Mouse (Mus musculus) small intestine, adult 2 months (tissue): ENCODE data around the gene Slc25a36. TPM values are rescaled to one million over a fixed set of nuclear protein-coding genes. Genes with fewer than 3 reads are reported as not detected.
A peak's percentile ranks its signal among the peaks of the same experiment; 100 is the strongest.

Experiments
- H3K27ac ChIP-seq: fragments of 200-500 bp; 2 replicates; pipeline ENCODE4 v1.5.1; 2012; ENCODE audit warnings: low read depth, low read length, control low read depth, inconsistent platforms; ENCODE audit not compliant: insufficient read depth
- H3K27me3 ChIP-seq: fragments of 200-500 bp; 2 replicates; pipeline ENCODE4 v1.6.1; 2012; ENCODE audit warnings: mild to moderate bottlenecking, moderate library complexity, low read length, inconsistent platforms; ENCODE audit not compliant: control insufficient read depth, insufficient read depth
- H3K36me3 ChIP-seq: fragments of 200-500 bp; 2 replicates; pipeline ENCODE4 v1.6.1; 2012; ENCODE audit warnings: mild to moderate bottlenecking, low read length, control low read depth, inconsistent platforms; ENCODE audit not compliant: control insufficient read depth, insufficient read depth
- H3K4me1 ChIP-seq: fragments of 200-500 bp; 2 replicates; pipeline ENCODE4 v1.6.1; 2012; ENCODE audit warnings: low read length, inconsistent platforms, mixed read lengths; ENCODE audit not compliant: control insufficient read depth, insufficient read depth, insufficient read length
- H3K4me3 ChIP-seq: fragments of 200-500 bp; 2 replicates; pipeline ENCODE4 v1.5.1; 2012; ENCODE audit warnings: low read depth, mild to moderate bottlenecking, control low read depth, inconsistent platforms, low read length, moderate library complexity
- CTCF ChIP-seq: fragments of 200-500 bp; IDR thresholded peaks from 2 replicates; pipeline ENCODE4 v1.5.1; 2012; ENCODE audit warnings: low read depth, mild to moderate bottlenecking, control low read depth, inconsistent platforms, low read length, moderate library complexity, mixed read lengths; ENCODE audit not compliant: insufficient replicate concordance, insufficient read length; ENCODE audit errors: extremely low read depth
- POLR2A ChIP-seq: fragments of 200-500 bp; IDR thresholded peaks from 2 replicates; pipeline ENCODE4 v1.6.1; 2012; ENCODE audit warnings: low read depth, mild to moderate bottlenecking, control low read depth, inconsistent platforms, low read length, moderate library complexity
- whole genome bisulfite sequencing: fragments of 180-500 bp; shearing (Covaris S2); methylation state at CpG from one replicate; pipeline ENCODE4 v1.1.7; 2018; 5-methylcytosine and 5-hydroxymethylcytosine counted together
- polyA plus RNA-seq: library from polyadenylated mRNA; depleted of rRNA; stranded (reverse); fragments of >200 nt; gene quantifications from 2 replicates; pipeline ENCODE4 v1.2.3, GENCODE M21; 2012

Slc25a36 gene
- polyA plus RNA-seq, 1 experiment = 15.6 TPM

DNA sequence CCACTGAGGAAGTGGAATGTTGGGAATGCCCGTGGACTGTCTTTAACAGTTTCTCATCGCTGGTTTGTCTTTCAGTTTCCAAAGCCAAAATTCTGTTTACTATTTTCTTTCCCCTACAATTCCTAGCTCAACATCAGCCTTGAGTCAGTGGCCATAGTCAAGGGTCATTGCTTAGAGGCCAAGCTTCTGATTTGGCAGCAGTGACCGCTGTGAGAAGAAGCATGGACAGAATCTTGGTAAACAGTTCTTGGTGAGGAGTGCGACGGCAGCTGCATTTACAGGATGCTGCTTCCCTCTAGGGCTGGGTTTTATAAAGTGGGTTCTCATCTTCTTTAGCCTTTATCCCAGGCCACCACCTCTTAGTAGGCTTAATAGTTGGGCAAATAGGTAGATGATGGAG lies 19.0 kb upstream of the Slc25a36 start:
- H3K27ac ChIP-seq = no peak overlapping the region
- no peaks in the 10 kb centered on the region for H3K27me3 ChIP-seq
- no peak overlapping the region for H3K4me3 ChIP-seq
- H3K36me3 ChIP-seq = no peaks in the 10 kb centered on the region
- TF ChIP-seq CTCF (no peak), POLR2A (no peak)
- H3K4me1 ChIP-seq = peaks cover 7% of the 10 kb centered on the region; the same call in 1 of the 2 replicates
- WGBS = 84% methylated on average over 5 of the region's 5 CpGs

- WGBS = 19% methylated on average over 23 of the region's 23 CpGs
- Histone ChIP-seq H3K27me3 (no peaks in the 10 kb centered on the region), H3K36me3 (no peaks in the 10 kb centered on the region), H3K4me3 (peak overlapping the region; percentile 37), H3K27ac (peak overlapping the region; percentile 50), H3K4me1 (peaks cover 3% of the 10 kb centered on the region; the same call in 1 of the 2 replicates)
- TF ChIP-seq POLR2A (no peak), CTCF (no peak)
Measured at GRCm38 (mm10) chr9:97123934-97124692, 13.2 kb upstream of the Slc25a36 start.

DNA sequence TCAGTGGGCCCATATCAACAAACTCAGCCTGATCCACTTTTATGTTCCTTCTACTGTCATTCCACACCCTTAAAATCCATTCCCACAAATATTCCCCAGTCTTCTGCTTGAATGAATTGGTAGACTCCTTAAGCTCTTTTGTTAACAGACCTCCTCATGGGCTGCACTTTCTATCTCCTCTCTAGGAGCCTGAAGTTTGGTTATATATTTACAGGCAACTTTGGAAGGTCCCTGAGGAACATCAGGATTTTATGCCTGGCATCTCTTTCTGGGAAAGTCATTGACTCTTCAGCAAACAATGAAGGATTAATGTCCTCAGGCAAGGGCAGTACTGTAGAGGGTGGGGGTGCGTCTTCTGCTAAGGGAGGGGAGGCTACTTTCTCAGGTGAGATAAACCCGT lies 10.5 kb upstream of the Slc25a36 start:
- no peaks in the 10 kb centered on the region for H3K27me3 ChIP-seq
- TF ChIP-seq POLR2A = no peak
- TF ChIP-seq CTCF = no peak
- peaks cover 9% of the 10 kb centered on the region; the same call in 1 of the 2 replicates for H3K4me1 ChIP-seq
- H3K4me3 ChIP-seq = no peak overlapping the region
- WGBS = 84% methylated on average over 2 of the region's 2 CpGs
- H3K36me3 ChIP-seq = no peaks in the 10 kb centered on the region
- H3K27ac ChIP-seq = no peak overlapping the region

- Histone ChIP-seq H3K4me3 (no peak overlapping the region), H3K36me3 (no peaks in the 10 kb centered on the region), H3K27ac (no peak overlapping the region), H3K27me3 (no peaks in the 10 kb centered on the region), H3K4me1 (peaks cover 6% of the 10 kb centered on the region; the same call in 1 of the 2 replicates)
- no peak for TF ChIP-seq POLR2A
- TF ChIP-seq CTCF = no peak
- WGBS = 94% methylated on average over 10 of the region's 10 CpGs
Measured at GRCm38 (mm10) chr9:97114271-97114670, 3.3 kb upstream of the Slc25a36 start.

DNA sequence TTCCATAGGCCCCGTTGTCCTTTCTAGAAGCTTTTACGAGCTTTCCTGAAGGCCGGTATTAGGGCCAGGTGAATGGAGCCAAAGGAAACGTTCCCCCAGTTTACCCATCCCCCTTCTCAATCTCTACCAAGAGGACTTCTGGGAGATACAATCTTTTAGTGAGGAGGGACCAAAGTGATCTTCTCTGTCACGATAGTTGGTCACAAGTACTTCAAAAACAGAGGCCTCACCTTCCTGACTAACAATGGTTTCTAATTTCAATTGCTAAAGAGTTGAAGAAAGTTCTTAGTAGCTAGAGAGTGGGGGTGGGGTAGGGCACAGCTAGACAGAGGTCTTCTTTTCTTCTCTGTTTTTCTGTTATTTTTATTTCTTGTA lies 2.6 kb upstream of the Slc25a36 start:
- H3K4me3 ChIP-seq = no peak overlapping the region
- peaks cover 6% of the 10 kb centered on the region; the same call in 1 of the 2 replicates for H3K4me1 ChIP-seq
- no peaks in the 10 kb centered on the region for H3K36me3 ChIP-seq
- 65% methylated on average over 5 of the region's 5 CpGs for WGBS
- no peak overlapping the region for H3K27ac ChIP-seq
- H3K27me3 ChIP-seq = no peaks in the 10 kb centered on the region
- TF ChIP-seq POLR2A (no peak), CTCF (no peak)

DNA sequence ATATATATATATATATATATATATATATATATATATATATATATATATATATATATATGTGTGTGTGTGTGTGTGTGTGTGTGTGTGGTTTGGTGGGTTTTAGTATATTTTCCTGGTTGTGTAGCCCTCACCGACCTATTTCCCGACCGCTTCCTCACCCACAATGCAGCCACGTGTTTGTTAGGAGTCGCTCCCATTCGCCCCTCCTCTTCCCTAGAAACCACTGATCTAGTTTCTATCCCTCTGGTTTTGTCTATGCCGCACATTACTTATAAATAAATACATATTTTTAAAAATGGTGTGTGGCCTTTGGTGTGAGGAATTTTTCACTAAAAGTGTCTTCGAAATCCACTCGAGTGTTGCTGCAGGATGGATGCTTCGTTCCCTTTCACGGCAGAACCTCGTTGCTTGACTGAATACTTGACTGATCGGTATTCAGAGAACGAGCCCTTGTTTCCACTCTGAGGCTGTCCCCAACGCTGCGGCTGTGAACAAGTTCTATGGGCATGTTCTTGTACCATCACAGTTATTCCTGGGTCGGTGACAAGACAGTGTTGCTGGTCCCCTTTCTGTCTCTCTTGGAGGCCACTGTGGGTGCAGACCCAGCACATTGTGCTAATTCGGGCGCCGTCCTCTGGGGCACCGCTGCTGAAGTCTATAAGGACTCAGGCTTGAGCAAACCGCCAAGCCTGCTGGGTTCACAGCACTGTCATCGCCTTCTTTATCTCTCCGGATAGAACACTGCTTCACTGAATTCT lies 2.0 kb upstream of the Slc25a36 start:
- TF ChIP-seq POLR2A (no peak), CTCF (no peak)
- 87% methylated on average over 24 of the region's 24 CpGs for WGBS

GRCm38 (mm10) chr9:97112238-97112637 lies 1.3 kb upstream of the Slc25a36 start:
- TF ChIP-seq POLR2A (no peak), CTCF (no peak)
- Histone ChIP-seq H3K4me1 (peaks cover 8% of the 10 kb centered on the region; the same call in 1 of the 2 replicates), H3K27ac (no peak overlapping the region), H3K27me3 (no peaks in the 10 kb centered on the region), H3K36me3 (no peaks in the 10 kb centered on the region), H3K4me3 (no peak overlapping the region)
- WGBS = 88% methylated on average over 7 of the region's 7 CpGs

More for the DNA sequence above, 2.0 kb upstream of the Slc25a36 start:
- Histone ChIP-seq H3K27ac (no peak overlapping the region), H3K36me3 (no peaks in the 10 kb centered on the region), H3K4me3 (no peak overlapping the region), H3K4me1 (peaks cover 6% of the 10 kb centered on the region; the same call in 1 of the 2 replicates), H3K27me3 (no peaks in the 10 kb centered on the region)
